ENCODE assay signal across 30 mouse cellular contexts in genomic region chr4:45833461-45833860, GRCm38 (mm10). TPM values are rescaled to one million over a fixed set of nuclear protein-coding genes. Genes with fewer than 3 reads are reported as not detected.
"Had no signal": no experiment of that assay in that cellular context is flagged by ENCODE, and none has a peak within 500 bp of the region (broad histone marks: within the 10 kb centered on the region; RNA-seq: fewer than 3 reads in every experiment).

No protein-coding gene starts in this region.

- H3K9me3 ChIP-seq: limb, embryonic 12.5 days; limb, embryonic 15.5 days; lung, embryonic 15.5 days; megakaryocyte, embryonic 14.5 days; midbrain, embryonic 10.5 days; midbrain, embryonic 13.5 days; neural tube, embryonic 12.5 days; stomach, embryonic 15.5 days had no signal

- H3K4me2 ChIP-seq: limb, embryonic 12.5 days; limb, embryonic 15.5 days; liver, embryonic 11.5 days; lung, embryonic 15.5 days; midbrain, embryonic 13.5 days; neural tube, embryonic 12.5 days; stomach, embryonic 15.5 days had no signal

- ATAC-seq: liver, postnatal 0 days; midbrain, embryonic 13.5 days; midbrain, embryonic 16.5 days had no signal

- H3K9ac ChIP-seq: limb, embryonic 12.5 days; limb, embryonic 15.5 days; liver, embryonic 14.5 days; liver, postnatal 0 days; lung, embryonic 15.5 days; midbrain, embryonic 13.5 days; neural tube, embryonic 12.5 days; stomach, embryonic 15.5 days had no signal

- H3K4me3 ChIP-seq: limb, embryonic 12.5 days; limb, embryonic 15.5 days; lung, embryonic 15.5 days; midbrain, embryonic 10.5 days; midbrain, embryonic 13.5 days; myocyte; neural tube, embryonic 12.5 days; stomach, embryonic 15.5 days had no signal

- DNase-seq: kidney, adult 18-20 months; kidney, adult 9 months; kidney, postnatal 14 days; kidney, postnatal 4 days; left cerebral cortex, postnatal 4 days; liver, postnatal 0 days; lung, postnatal 10 days; lung, postnatal 36 days; retina, postnatal 1 day; right cerebral cortex, postnatal 25 days; spleen, adult 18-20 months; thymus, postnatal 25 days had no signal

- H3K36me3 ChIP-seq: limb, embryonic 12.5 days; limb, embryonic 15.5 days; lung, embryonic 15.5 days; midbrain, embryonic 10.5 days; midbrain, embryonic 13.5 days; neural tube, embryonic 12.5 days; stomach, embryonic 15.5 days had no signal

- H3K27ac ChIP-seq: limb, embryonic 12.5 days; limb, embryonic 15.5 days; liver, embryonic 14.5 days; lung, embryonic 15.5 days; midbrain, embryonic 10.5 days; midbrain, embryonic 13.5 days; neural tube, embryonic 12.5 days; stomach, embryonic 15.5 days had no signal

- H3K4me1 ChIP-seq: limb, embryonic 12.5 days; limb, embryonic 15.5 days; lung, embryonic 15.5 days; megakaryocyte, embryonic 14.5 days; stomach, embryonic 15.5 days had no signal

RNA-seq across cellular contexts. Expression of gene Igfbpl1, which starts 6.7 kb away (rescaled TPM):
- total RNA-seq: monocyte, adult 5-6 weeks had no signal
- polyA plus RNA-seq: kidney, embryonic 16.5 days; liver, postnatal 0 days; myocyte; thymus, postnatal 0 days had no signal

RNA-seq across cellular contexts. Expression of gene Stra6l, which starts 15.0 kb away (rescaled TPM):
- total RNA-seq: layer of hippocampus, adult 18-20 months; layer of hippocampus, postnatal 14 days; left cerebral cortex, postnatal 14 days had no signal
- polyA plus RNA-seq: lung, embryonic 15.5 days; myocyte had no signal

RNA-seq across cellular contexts. Expression of gene Ccdc180, which starts 56.6 kb away (rescaled TPM):
- total RNA-seq: monocyte, adult 5-6 weeks had no signal
- polyA plus RNA-seq: limb, embryonic 12.5 days; myocyte; neural tube, embryonic 12.5 days had no signal
